Mouse (Mus musculus) right cerebral cortex, postnatal 36 days (tissue): ENCODE measurements around the gene Lsamp.

Experiments used
- DNase-seq, 2 experiments: peaks; one replicate each; pipeline ENCODE4 v3.0.0; 2022; ENCODE audit warnings: low spot score in 2 of 2, mixed read lengths in 1 of 2

Lsamp gene

GRCm38 (mm10) chr16:40945834-40946233 is 961.7 kb downstream of the Lsamp start:
- DNase-seq = no peak

GRCm38 (mm10) chr16:40948013-40948412 is 963.9 kb downstream of the Lsamp start:
- DNase-seq = no peak

GRCm38 (mm10) chr16:40959211-40959610 is 975.0 kb downstream of the Lsamp start:
- DNase-seq = no peak

GRCm38 (mm10) chr16:40960586-40960985 is 976.4 kb downstream of the Lsamp start:
- no peak for DNase-seq

- DNase-seq = peak; percentile 87 to 89
Measured at GRCm38 (mm10) chr16:40968088-40968860, 984.1 kb downstream of the Lsamp start.

GRCm38 (mm10) chr16:40971382-40971781 is 987.2 kb downstream of the Lsamp start:
- DNase-seq = peak in 1 of 2 experiments; percentile 50

- DNase-seq = no peak
Measured at GRCm38 (mm10) chr16:40974084-40974483, 989.9 kb downstream of the Lsamp start.

- no peak for DNase-seq
Measured at GRCm38 (mm10) chr16:40983026-40983425, 998.9 kb downstream of the Lsamp start.

GRCm38 (mm10) chr16:41007569-41007968 is 1023.4 kb downstream of the Lsamp start:
- no peak for DNase-seq

- no peak for DNase-seq
Measured at GRCm38 (mm10) chr16:41034746-41035145, 1050.6 kb downstream of the Lsamp start.

- peak in 1 of 2 experiments; percentile 28 for DNase-seq
Measured at GRCm38 (mm10) chr16:41041686-41042085, 1057.5 kb downstream of the Lsamp start.

GRCm38 (mm10) chr16:41063270-41063857 is 1079.2 kb downstream of the Lsamp start:
- DNase-seq = no peak

GRCm38 (mm10) chr16:41073470-41073869 is 1089.3 kb downstream of the Lsamp start:
- peak in 1 of 2 experiments; percentile 34 for DNase-seq

GRCm38 (mm10) chr16:41088648-41089047 is 1104.5 kb downstream of the Lsamp start:
- no peak for DNase-seq

- DNase-seq = no peak
Measured at GRCm38 (mm10) chr16:41090092-41090491, 1105.9 kb downstream of the Lsamp start.

- no peak for DNase-seq
Measured at GRCm38 (mm10) chr16:41091259-41091658, 1107.1 kb downstream of the Lsamp start.

- no peak for DNase-seq
Measured at GRCm38 (mm10) chr16:41102805-41103204, 1118.6 kb downstream of the Lsamp start.

GRCm38 (mm10) chr16:41124361-41124760 is 1140.2 kb downstream of the Lsamp start:
- no peak for DNase-seq

- peak in 1 of 2 experiments; percentile 13 for DNase-seq
Measured at GRCm38 (mm10) chr16:41125051-41125450, 1140.9 kb downstream of the Lsamp start.

- peak in 1 of 2 experiments; percentile 10 for DNase-seq
Measured at GRCm38 (mm10) chr16:41131053-41131452, 1146.9 kb downstream of the Lsamp start.

GRCm38 (mm10) chr16:41172839-41173238 is 1188.7 kb downstream of the Lsamp start:
- DNase-seq = no peak

GRCm38 (mm10) chr16:41179557-41179956 is 1195.4 kb downstream of the Lsamp start:
- DNase-seq = no peak

GRCm38 (mm10) chr16:41180867-41181266 is 1196.7 kb downstream of the Lsamp start:
- no peak for DNase-seq
